Mouse (Mus musculus): Measurements from ENCODE around the gene Rnf144a. TPM values are rescaled to one million over a fixed set of nuclear protein-coding genes. Genes with fewer than 3 reads are reported as not detected.
"Not testable (repeated sequence)": the region's sequence is repeated elsewhere in the genome, so short reads cannot be mapped to it uniquely, and the experiment has no call there.

Gene Rnf144a
- total RNA-seq (2021) = 10 to 100 TPM; 32.3 to 48.8 TPM
- long read RNA-seq, experiment 1, full-length matches to known transcripts = 2 of 14 reads
- long read RNA-seq, experiment 1, partial matches to known transcripts = 1 of 14 reads
- long read RNA-seq, experiment 1, other reads (novel, unspliced or antisense) = 11 of 14 reads
- long read RNA-seq, experiment 2, full-length matches to known transcripts = 4 of 12 reads
- long read RNA-seq, experiment 2, partial matches to known transcripts = 1 of 12 reads
- long read RNA-seq, experiment 2, other reads (novel, unspliced or antisense) = 7 of 12 reads

- DNase-seq = peak; percentile 98
Observed at GRCm38 (mm10) chr12:26415104-26415771, at the start of gene Rnf144a. TSS of gene Rnf144a (minus strand) at chr12:26415254.

- DNase-seq = peak; percentile 61
Observed at GRCm38 (mm10) chr12:26460091-26460490, 45.0 kb upstream of the Rnf144a start.

GRCm38 (mm10) chr12:26456028-26456698, 41.1 kb upstream of the Rnf144a start, which contains the start of gene Rsad2:
TSS of gene Rsad2 (minus strand) at chr12:26456452.
- DNase-seq = peak; percentile 67

GRCm38 (mm10) chr12:26454682-26455081, 39.6 kb upstream of the Rnf144a start:
- peak; percentile 34 for DNase-seq

GRCm38 (mm10) chr12:26452951-26453350, 37.9 kb upstream of the Rnf144a start:
- DNase-seq = no peak

- no peak for DNase-seq
Observed at GRCm38 (mm10) chr12:26451150-26451549, 36.1 kb upstream of the Rnf144a start.

GRCm38 (mm10) chr12:26449483-26449882, 34.4 kb upstream of the Rnf144a start:
- DNase-seq = no peak

GRCm38 (mm10) chr12:26446377-26447045, 31.5 kb upstream of the Rnf144a start:
- no peak for DNase-seq

GRCm38 (mm10) chr12:26444511-26444910, 29.5 kb upstream of the Rnf144a start:
- DNase-seq = no peak

- peak; percentile 90 for DNase-seq
Observed at GRCm38 (mm10) chr12:26444054-26444453, 29.0 kb upstream of the Rnf144a start.

GRCm38 (mm10) chr12:26439366-26439765, 24.3 kb upstream of the Rnf144a start:
- no peak for DNase-seq

GRCm38 (mm10) chr12:26437950-26438349, 22.9 kb upstream of the Rnf144a start:
- no peak for DNase-seq

GRCm38 (mm10) chr12:26436334-26436733, 21.3 kb upstream of the Rnf144a start:
- peak; percentile 51 for DNase-seq

- DNase-seq = not testable (repeated sequence)
Observed at GRCm38 (mm10) chr12:26428771-26429170, 13.7 kb upstream of the Rnf144a start.

GRCm38 (mm10) chr12:26424841-26425240, 9.8 kb upstream of the Rnf144a start:
- DNase-seq = no peak

GRCm38 (mm10) chr12:26418322-26418721, 3.3 kb upstream of the Rnf144a start:
- DNase-seq = no peak

- DNase-seq = peak; percentile 42
Observed at GRCm38 (mm10) chr12:26416636-26417295, 1.7 kb upstream of the Rnf144a start.

GRCm38 (mm10) chr12:26414451-26415103, 477 bp downstream of the Rnf144a start:
- DNase-seq = peak; percentile 64

- DNase-seq = peak; percentile 35
Observed at GRCm38 (mm10) chr12:26413961-26414411, 1.1 kb downstream of the Rnf144a start.

- peak; percentile 70 for DNase-seq
Observed at GRCm38 (mm10) chr12:26412802-26413201, 2.3 kb downstream of the Rnf144a start.

- DNase-seq = no peak
Observed at GRCm38 (mm10) chr12:26411841-26412450, 3.1 kb downstream of the Rnf144a start.
